Mouse (Mus musculus) embryonic facial prominence, embryonic 15.5 days (tissue): Measurements from ENCODE around the gene Lgmn. TPM values are rescaled to one million over a fixed set of nuclear protein-coding genes. Genes with fewer than 3 reads are reported as not detected.

Experiments
- ATAC-seq: fragments of 200-750 bp; cut with Nextera tagmentation; 2 replicates; pipeline ENCODE4 v1.8.0; 2017; ENCODE audit warnings: low read depth, moderate TSS enrichment; ENCODE audit not compliant: insufficient number of reproducible peaks, low FRiP score, low TSS enrichment
- H3K27ac ChIP-seq: fragments of 300-500 bp; sonication (generic); replicated peaks from 2 replicates; pipeline ENCODE4 v1.5.1; 2015; ENCODE audit warnings: mild to moderate bottlenecking, inconsistent platforms
- H3K27me3 ChIP-seq: fragments of 300-500 bp; sonication (generic); 2 replicates; pipeline ENCODE4 v1.6.1; 2015; ENCODE audit warnings: inconsistent platforms
- H3K36me3 ChIP-seq: fragments of 300-500 bp; sonication (generic); 2 replicates; pipeline ENCODE4 v1.6.1; 2015; ENCODE audit warnings: mild to moderate bottlenecking, inconsistent platforms
- H3K4me1 ChIP-seq: fragments of 300-500 bp; sonication (generic); 2 replicates; pipeline ENCODE4 v1.6.1; 2015; ENCODE audit warnings: inconsistent platforms
- H3K4me2 ChIP-seq: fragments of 300-500 bp; sonication (generic); replicated peaks from 2 replicates; pipeline ENCODE4 v1.6.1; 2015; ENCODE audit warnings: mild to moderate bottlenecking, inconsistent platforms
- H3K4me3 ChIP-seq: fragments of 300-500 bp; sonication (generic); replicated peaks from 2 replicates; pipeline ENCODE4 v1.5.1; 2015; ENCODE audit warnings: mild to moderate bottlenecking, inconsistent platforms
- H3K9ac ChIP-seq: fragments of 300-500 bp; sonication (generic); 2 replicates; pipeline ENCODE4 v1.6.1; 2015; ENCODE audit warnings: inconsistent platforms
- H3K9me3 ChIP-seq: fragments of 300-500 bp; sonication (generic); replicated peaks from 2 replicates; pipeline ENCODE4 v1.6.1; 2016; ENCODE audit warnings: inconsistent platforms
- WGBS: fragments of 180-500 bp; shearing (Covaris S2); methylation state at CpG from one replicate; pipeline ENCODE4 v1.1.7; 2015; 5-methylcytosine and 5-hydroxymethylcytosine counted together
- polyA plus RNA-seq: library from polyadenylated mRNA; unstranded; fragments of >200 nt; fragmentation: Nextera tagmentation; extraction: Ambion mirVana; gene quantifications from 2 replicates; pipeline ENCODE4 v1.2.1, GENCODE M21; 2015

Gene Lgmn
- polyA plus RNA-seq, 1 experiment from 2014 or later = 103 TPM

DNA sequence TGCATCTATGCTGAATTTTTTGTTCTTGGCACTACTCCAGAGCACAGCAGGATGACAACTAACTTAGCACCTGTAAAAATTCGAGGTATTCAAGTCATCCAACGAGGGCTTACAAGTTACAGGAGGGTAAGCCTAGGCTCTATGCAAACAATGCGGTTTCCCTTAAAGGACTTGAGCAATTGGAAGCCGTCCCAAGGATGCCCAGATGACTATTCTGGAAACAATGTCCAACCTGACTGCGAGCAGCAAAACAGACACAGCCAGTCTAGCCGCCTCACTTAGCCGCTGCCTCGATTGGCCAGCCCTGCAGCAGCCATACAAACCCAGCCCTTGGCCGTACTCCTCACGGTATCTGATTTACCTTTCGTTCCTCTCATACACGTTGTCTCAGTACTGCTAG, 7.4 kb downstream of the Lgmn start:
- Histone ChIP-seq H3K27me3 (no peaks in the 10 kb centered on the region), H3K9me3 (no peaks in the 10 kb centered on the region), H3K9ac (no peak overlapping the region), H3K4me3 (no peak overlapping the region), H3K27ac (no peak overlapping the region), H3K4me2 (no peak overlapping the region), H3K36me3 (no peaks in the 10 kb centered on the region), H3K4me1 (peaks cover 6% of the 10 kb centered on the region; the same call in 1 of the 2 replicates)
- ATAC-seq = 0 out of 2 replicates have a peak, but pooled peaks have one; percentile 29
- 64% methylated on average over 12 of the region's 12 CpGs for WGBS

DNA sequence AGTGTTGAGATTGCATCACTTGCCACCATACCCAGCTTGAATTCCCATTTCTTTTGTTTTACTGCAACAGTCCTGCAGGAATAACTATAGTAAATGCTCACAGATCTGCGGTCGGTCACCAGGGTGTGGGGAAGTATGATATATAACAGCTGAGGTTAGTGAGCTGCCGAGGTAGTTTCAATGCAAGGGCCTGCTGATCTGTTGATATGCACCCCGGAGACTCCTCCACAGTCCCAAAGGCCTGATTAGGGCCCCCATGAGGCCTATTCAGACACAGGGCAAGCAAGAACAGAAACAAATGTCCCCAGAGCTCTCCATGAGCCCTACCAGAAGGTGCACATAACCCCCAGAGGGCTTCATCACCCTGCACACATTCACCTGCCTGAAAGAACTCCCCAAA, 9.4 kb downstream of the Lgmn start:
- Histone ChIP-seq H3K27me3 (no peaks in the 10 kb centered on the region), H3K4me1 (peaks cover 6% of the 10 kb centered on the region; the same call in 1 of the 2 replicates), H3K4me2 (no peak overlapping the region), H3K9me3 (no peaks in the 10 kb centered on the region), H3K4me3 (no peak overlapping the region), H3K9ac (no peak overlapping the region), H3K27ac (no peak overlapping the region), H3K36me3 (no peaks in the 10 kb centered on the region)
- 89% methylated on average over 4 of the region's 4 CpGs for WGBS
- ATAC-seq = no peak

GRCm38 (mm10) chr12:102429656-102430055, 10.0 kb downstream of the Lgmn start:
- Histone ChIP-seq H3K4me3 (no peak overlapping the region), H3K4me1 (peaks cover 6% of the 10 kb centered on the region; the same call in 1 of the 2 replicates), H3K36me3 (no peaks in the 10 kb centered on the region), H3K9ac (no peak overlapping the region), H3K4me2 (no peak overlapping the region), H3K27me3 (no peaks in the 10 kb centered on the region), H3K9me3 (no peaks in the 10 kb centered on the region), H3K27ac (no peak overlapping the region)
- no peak for ATAC-seq
- 95% methylated on average over 5 of the region's 5 CpGs for WGBS

- WGBS = 91% methylated on average over 7 of the region's 7 CpGs
- ATAC-seq = no peak
- Histone ChIP-seq H3K27me3 (no peaks in the 10 kb centered on the region), H3K9me3 (no peaks in the 10 kb centered on the region), H3K4me3 (no peak overlapping the region), H3K4me2 (no peak overlapping the region), H3K4me1 (no peaks in the 10 kb centered on the region), H3K36me3 (peaks cover 6% of the 10 kb centered on the region; the same call in 1 of the 2 replicates), H3K27ac (no peak overlapping the region), H3K9ac (no peak overlapping the region)
Measured at GRCm38 (mm10) chr12:102426285-102426684, 13.3 kb downstream of the Lgmn start.

- H3K27me3 ChIP-seq = no peaks in the 10 kb centered on the region
Measured at GRCm38 (mm10) chr12:102425048-102425578, 14.5 kb downstream of the Lgmn start.

DNA sequence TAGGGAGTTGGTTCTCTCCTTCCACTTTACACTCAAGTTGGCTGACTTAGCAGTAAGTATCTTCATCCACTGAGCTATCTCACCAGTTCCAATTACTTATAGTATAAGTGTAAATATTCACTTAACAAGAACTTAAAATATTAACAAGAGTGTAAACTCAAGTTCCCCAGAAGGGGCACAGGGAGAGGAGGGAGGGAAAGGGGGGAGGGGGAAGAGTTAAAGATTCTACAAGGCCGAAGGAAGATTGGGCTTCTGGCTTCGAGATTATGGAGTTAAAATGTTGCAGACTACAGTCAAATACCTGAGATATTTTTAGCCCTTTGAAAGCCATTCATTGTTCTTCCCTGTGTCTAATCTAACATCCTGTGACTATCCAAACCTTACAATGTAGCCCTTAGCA, 15.2 kb downstream of the Lgmn start:
- Histone ChIP-seq H3K9me3 (no peaks in the 10 kb centered on the region), H3K4me1 (0 out of 2 replicates have a peak, but pooled peaks cover 3% of the 10 kb centered on the region), H3K4me2 (no peak overlapping the region), H3K4me3 (no peak overlapping the region), H3K9ac (no peak overlapping the region), H3K36me3 (peaks cover 6% of the 10 kb centered on the region; the same call in 1 of the 2 replicates), H3K27ac (no peak overlapping the region), H3K27me3 (no peaks in the 10 kb centered on the region)
- 50% methylated on average over 2 of the region's 2 CpGs for WGBS
- ATAC-seq = no peak

More at GRCm38 (mm10) chr12:102425048-102425578, 14.5 kb downstream of the Lgmn start:
- WGBS = 47% methylated on average over 4 of the region's 4 CpGs
- H3K4me1 ChIP-seq = no peaks in the 10 kb centered on the region
- H3K4me2 ChIP-seq = no peak overlapping the region
- no peaks in the 10 kb centered on the region for H3K9me3 ChIP-seq
- no peak overlapping the region for H3K27ac ChIP-seq
- no peak overlapping the region for H3K9ac ChIP-seq
- ATAC-seq = no peak; the same call in 1 of the 2 replicates
- H3K36me3 ChIP-seq = peaks cover 6% of the 10 kb centered on the region; the same call in 1 of the 2 replicates
- no peak overlapping the region for H3K4me3 ChIP-seq

DNA sequence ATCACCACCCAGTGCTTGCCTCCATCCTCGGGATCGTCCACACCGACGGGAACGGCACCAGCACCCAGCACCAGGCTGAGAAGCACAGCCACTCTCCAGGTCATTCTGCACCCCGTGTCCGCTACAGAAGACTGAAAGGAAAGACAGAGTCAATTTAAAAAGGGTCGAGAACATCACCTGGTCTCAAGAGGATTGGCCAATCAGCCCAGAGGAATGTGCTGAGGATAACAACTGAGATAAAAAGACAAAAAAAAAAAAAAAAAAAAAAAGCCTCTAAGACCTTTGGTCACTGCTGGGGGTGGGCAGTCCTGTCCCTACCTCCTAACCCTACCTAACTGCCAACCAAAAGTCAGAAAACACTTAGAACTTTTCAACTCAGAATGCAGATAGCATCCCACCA, 16.0 kb downstream of the Lgmn start:
- H3K4me2 ChIP-seq = no peak overlapping the region
- no peak overlapping the region for H3K27ac ChIP-seq
- no peaks in the 10 kb centered on the region for H3K27me3 ChIP-seq
- no peaks in the 10 kb centered on the region for H3K9me3 ChIP-seq
- H3K4me3 ChIP-seq = no peak overlapping the region
- no peak overlapping the region for H3K9ac ChIP-seq
- ATAC-seq = no peak
- H3K36me3 ChIP-seq = peaks cover 6% of the 10 kb centered on the region; the same call in 1 of the 2 replicates
- H3K4me1 ChIP-seq = 0 out of 2 replicates have a peak, but pooled peaks cover 5% of the 10 kb centered on the region
- WGBS = 91% methylated on average over 8 of the region's 8 CpGs

DNA sequence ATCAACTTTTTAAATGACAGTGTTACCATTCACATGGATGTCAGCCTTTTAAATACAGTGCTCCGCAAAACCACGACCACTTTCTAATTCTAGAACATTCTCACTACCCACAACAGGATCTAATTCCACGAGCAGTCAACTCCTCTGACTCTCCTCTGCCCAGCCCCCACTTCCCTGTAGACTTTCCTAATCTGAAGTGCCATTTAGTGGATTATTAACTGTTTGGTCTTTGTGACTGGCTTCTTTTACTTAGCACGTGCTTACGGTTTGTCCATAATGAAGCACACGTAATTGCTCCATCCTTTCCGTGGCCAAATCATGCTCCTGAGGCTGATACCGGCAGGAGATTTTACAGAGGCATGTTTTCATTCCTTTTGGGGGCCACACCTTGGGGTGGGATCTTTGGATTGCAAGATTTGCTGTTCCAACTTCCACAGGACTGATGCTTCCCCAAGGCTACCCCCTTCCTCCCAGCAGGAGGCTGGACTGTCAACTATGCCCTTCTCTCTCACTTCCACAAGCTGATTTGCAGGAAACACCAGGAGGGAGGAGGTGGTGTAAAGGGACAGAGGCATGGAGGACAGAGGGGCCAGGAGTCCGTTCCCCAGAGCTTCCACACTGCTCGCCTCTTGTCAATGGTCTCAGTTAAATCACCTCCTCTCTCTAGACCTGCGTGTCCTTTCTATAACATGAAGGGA, 16.8 kb downstream of the Lgmn start:
- 88% methylated on average over 11 of the region's 11 CpGs for WGBS
- ATAC-seq = no peak
- peaks cover 6% of the 10 kb centered on the region; the same call in 1 of the 2 replicates for H3K36me3 ChIP-seq
- H3K9ac ChIP-seq = no peak overlapping the region
- no peak overlapping the region for H3K4me2 ChIP-seq
- H3K27me3 ChIP-seq = no peaks in the 10 kb centered on the region
- no peak overlapping the region for H3K27ac ChIP-seq
- 0 out of 2 replicates have a peak, but pooled peaks cover 5% of the 10 kb centered on the region for H3K4me1 ChIP-seq
- H3K4me3 ChIP-seq = no peak overlapping the region
- no peaks in the 10 kb centered on the region for H3K9me3 ChIP-seq

GRCm38 (mm10) chr12:102422065-102422464, 17.5 kb downstream of the Lgmn start:
- ATAC-seq = peak; percentile 34; the same call in 1 of the 2 replicates
- Histone ChIP-seq H3K9ac (no peak overlapping the region), H3K4me1 (0 out of 2 replicates have a peak, but pooled peaks cover 5% of the 10 kb centered on the region), H3K27ac (no peak overlapping the region), H3K36me3 (peaks cover 6% of the 10 kb centered on the region; the same call in 1 of the 2 replicates), H3K9me3 (no peaks in the 10 kb centered on the region), H3K4me3 (no peak overlapping the region), H3K27me3 (no peaks in the 10 kb centered on the region), H3K4me2 (no peak overlapping the region)
- WGBS = 76% methylated on average over 6 of the region's 6 CpGs

GRCm38 (mm10) chr12:102420168-102420890, 19.3 kb downstream of the Lgmn start:
- H3K4me1 ChIP-seq = 0 out of 2 replicates have a peak, but pooled peaks cover 5% of the 10 kb centered on the region
- no peak overlapping the region for H3K4me2 ChIP-seq
- WGBS = 88% methylated on average over 10 of the region's 10 CpGs
- H3K9ac ChIP-seq = no peak overlapping the region
- H3K36me3 ChIP-seq = peaks cover 6% of the 10 kb centered on the region; the same call in 1 of the 2 replicates
- H3K9me3 ChIP-seq = no peaks in the 10 kb centered on the region
- no peak overlapping the region for H3K4me3 ChIP-seq
- H3K27me3 ChIP-seq = no peaks in the 10 kb centered on the region
- H3K27ac ChIP-seq = no peak overlapping the region
- no peak for ATAC-seq

DNA sequence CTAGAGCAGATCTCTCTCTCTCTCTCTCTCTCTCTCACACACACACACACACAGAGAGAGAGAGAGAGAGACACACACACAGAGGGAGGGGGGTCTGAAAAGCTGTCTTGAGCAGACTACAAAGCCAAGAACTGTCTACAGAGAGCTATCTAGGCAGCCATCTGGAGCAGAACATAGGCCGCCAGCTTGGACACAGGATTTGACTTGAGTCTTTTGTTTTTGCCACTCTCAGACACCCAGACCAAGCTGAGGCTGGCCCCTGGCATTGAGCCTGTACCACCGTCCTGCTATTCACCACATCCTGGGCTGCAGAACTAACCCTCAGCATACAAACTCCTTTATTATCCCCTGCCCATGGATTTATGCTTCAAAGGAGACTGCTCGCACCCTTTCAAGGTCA, 20.1 kb downstream of the Lgmn start:
- Histone ChIP-seq H3K27ac (no peak overlapping the region), H3K36me3 (peaks cover 6% of the 10 kb centered on the region; the same call in 1 of the 2 replicates), H3K9me3 (no peaks in the 10 kb centered on the region), H3K4me3 (no peak overlapping the region), H3K4me2 (no peak overlapping the region), H3K4me1 (0 out of 2 replicates have a peak, but pooled peaks cover 5% of the 10 kb centered on the region), H3K27me3 (no peaks in the 10 kb centered on the region), H3K9ac (no peak overlapping the region)
- 70% methylated on average over 3 of the region's 3 CpGs for WGBS
- ATAC-seq = no peak
